Mouse (Mus musculus) left cerebral cortex, adult 8-10 months (tissue): Measurements from ENCODE around the gene Tac1. TPM values are rescaled to one million over a fixed set of nuclear protein-coding genes. Genes with fewer than 3 reads are reported as not detected.
"Not testable (repeated sequence)": the region's sequence is repeated elsewhere in the genome, so short reads cannot be mapped to it uniquely, and the experiment has no call there.

Source experiments
- DNase-seq, 2 experiments: peaks; one replicate each; pipeline ENCODE4 v3.0.0; 2022; ENCODE audit warnings: low spot score in 2 of 2
- total RNA-seq, 4 experiments: library from RNA; stranded (reverse); gene quantifications; 2 replicates each; pipeline ENCODE4 v1.2.4; 2022

Tac1 gene
- total RNA-seq = 100 to 1,000 TPM in 2 of 4 experiments, 10 to 100 TPM in 2; 88.2 to 115 (median 98.7) TPM

- DNase-seq = peak in 1 of 2 experiments; percentile 22
Observed at GRCm38 (mm10) chr6:7554829-7555391, at the start of gene Tac1. Gene Tac1 (plus strand): TSS chr6:7554879.

GRCm38 (mm10) chr6:7543511-7543910, 11.2 kb upstream of the Tac1 start:
- DNase-seq = not testable (repeated sequence)

GRCm38 (mm10) chr6:7555688-7556476, 1.2 kb downstream of the Tac1 start:
- DNase-seq = no peak

GRCm38 (mm10) chr6:7558164-7558563, 3.5 kb downstream of the Tac1 start:
- no peak for DNase-seq

- no peak for DNase-seq
Observed at GRCm38 (mm10) chr6:7562524-7562923, 7.8 kb downstream of the Tac1 start.

GRCm38 (mm10) chr6:7564537-7564936, 9.9 kb downstream of the Tac1 start:
- DNase-seq = no peak

GRCm38 (mm10) chr6:7571144-7571543, 16.5 kb downstream of the Tac1 start:
- DNase-seq = no peak

- DNase-seq = no peak
Observed at GRCm38 (mm10) chr6:7578031-7578430, 23.4 kb downstream of the Tac1 start.

GRCm38 (mm10) chr6:7594445-7594844, 39.8 kb downstream of the Tac1 start:
- no peak for DNase-seq

- no peak for DNase-seq
Observed at GRCm38 (mm10) chr6:7598416-7598815, 43.7 kb downstream of the Tac1 start.

- no peak for DNase-seq
Observed at GRCm38 (mm10) chr6:7600228-7600627, 45.5 kb downstream of the Tac1 start.

- no peak for DNase-seq
Observed at GRCm38 (mm10) chr6:7601353-7602094, 46.8 kb downstream of the Tac1 start.

- DNase-seq = not testable (repeated sequence)
Observed at GRCm38 (mm10) chr6:7613676-7614075, 59.0 kb downstream of the Tac1 start.

Other genes starting within 250 kb of the Tac1 start
- 100 to 1,000 TPM; 110 to 118 (median 115) TPM for gene Asns, start 138.4 kb downstream of the Tac1 start, total RNA-seq